Mouse (Mus musculus): ENCODE measurements around the gene Lhpp.
A peak's percentile ranks its signal among the peaks of the same experiment; 100 is the strongest.

The Lhpp gene

DNA sequence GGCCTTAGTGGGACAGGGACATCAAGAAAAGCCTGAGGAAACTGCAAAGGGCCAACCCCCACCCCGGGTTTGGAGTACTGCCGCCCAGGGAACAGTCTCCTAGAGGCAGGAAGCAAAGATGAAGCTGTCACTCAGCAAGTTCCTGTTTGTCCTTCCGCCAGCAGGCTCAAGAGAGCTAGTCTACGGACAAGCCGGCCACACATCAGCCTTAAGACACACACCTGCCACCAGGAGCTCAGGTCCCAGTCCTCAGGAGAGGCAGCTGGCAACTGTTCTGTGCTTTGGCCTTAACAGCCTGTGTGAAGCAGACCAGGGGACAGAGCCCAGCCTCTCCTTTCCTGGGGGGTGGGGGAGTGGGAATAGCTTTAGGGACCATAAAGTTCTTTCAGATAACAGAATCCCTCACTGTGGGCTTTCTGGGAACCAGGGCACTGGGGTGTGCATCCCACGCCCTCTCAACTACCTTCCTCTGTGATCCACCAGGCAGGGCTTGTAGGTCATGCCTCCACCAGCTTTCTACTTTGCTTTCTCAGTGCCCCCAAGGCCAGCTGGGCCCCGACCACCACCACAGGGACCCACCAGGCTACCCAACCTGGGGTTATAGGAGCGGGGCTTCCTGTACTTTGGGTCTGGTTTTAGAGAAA lies 103.2 kb downstream of the Lhpp start:
- no peak for DNase-seq

DNA sequence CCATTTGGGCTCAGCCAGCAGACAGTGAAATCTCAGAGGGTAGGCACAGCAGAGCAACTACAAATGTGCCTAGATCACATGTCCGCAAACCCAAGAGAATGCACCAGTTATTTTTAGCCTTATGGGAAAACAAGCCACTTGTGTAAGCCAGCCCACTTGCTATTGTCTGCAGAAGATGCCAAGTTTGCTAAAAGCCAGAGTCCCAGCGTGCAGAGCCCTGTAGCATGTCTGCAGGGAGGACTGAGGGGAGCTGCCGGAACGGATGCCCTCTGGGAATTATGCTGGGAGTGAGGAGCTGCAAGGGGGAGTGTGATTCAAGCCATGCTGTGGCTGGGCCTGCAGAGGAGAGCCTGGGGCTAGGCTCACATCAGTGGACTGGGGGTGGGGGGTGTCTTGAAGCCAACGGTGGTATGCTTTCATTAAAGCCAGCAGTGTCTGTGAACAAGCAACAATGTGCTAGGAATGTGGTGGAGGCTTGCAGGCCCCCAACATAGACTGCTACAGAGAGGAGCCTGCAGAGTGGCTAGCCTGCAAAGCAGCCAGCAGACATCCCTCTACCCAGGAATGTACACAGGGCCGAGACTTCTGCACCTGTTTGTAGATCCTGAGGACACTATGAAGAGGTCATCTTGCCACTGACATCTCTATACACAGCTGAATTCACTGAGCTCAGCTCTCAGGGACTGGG lies 103.9 kb downstream of the Lhpp start:
- no peak for DNase-seq

DNA sequence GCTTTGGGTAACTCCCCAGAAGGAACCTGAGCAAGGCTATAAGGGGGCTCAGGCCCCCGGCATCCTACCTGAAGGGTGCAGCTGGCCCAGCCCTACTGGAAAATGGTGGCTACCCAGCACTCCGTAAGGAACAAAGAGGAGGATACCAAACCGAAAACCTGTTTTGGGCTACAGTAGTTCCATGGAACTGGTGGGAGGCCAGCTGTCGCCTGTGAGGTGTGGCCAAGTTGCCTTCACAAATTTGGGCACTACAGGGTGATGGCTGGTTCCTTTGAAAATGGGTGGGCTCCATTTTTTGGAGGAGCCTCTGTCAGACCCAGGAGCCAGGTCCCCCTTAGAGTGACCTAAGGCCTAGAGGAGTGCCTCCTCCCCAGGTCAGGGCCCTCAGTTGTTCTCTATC lies 104.8 kb downstream of the Lhpp start:
- DNase-seq = no peak

DNA sequence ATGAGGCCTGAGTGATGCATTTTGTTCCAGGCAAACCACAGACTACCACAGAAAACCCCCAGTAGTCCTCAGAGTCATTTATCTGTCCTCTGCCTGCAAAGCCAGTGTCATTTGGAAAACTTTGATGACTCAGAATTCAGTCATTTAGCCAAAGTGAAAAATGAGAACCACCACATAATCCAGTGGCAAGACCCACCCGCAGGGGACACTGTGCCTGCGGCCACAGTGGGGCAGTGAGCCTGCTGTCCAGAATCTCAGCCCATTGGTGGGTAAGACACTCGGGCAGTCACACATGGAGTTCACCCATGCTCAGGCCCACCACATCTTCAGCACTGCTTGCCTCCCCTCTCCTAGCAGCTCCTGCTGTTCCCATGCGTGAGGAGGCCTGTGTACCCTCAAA lies 109.1 kb downstream of the Lhpp start:
- DNase-seq = no peak

DNA sequence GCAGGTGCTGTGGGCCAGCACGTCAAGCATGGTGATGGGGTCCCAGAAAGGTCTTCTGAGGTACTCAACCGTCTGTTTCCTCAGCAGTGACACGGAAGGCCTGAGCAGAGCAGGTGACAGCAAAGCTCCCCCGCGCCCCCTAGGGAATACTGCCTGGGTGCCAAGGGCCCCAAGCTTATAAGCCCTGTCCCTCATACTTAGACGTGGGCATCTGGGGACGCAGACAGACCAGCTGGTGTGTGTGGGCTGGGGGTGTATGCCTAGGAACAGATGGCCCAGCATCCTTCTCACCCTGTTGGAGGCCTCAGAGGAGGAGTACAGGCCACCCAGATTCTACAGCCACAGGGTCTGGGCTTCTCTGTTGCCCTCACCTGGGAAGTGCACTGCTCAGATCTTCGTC lies 110.1 kb downstream of the Lhpp start:
- no peak for DNase-seq

DNA sequence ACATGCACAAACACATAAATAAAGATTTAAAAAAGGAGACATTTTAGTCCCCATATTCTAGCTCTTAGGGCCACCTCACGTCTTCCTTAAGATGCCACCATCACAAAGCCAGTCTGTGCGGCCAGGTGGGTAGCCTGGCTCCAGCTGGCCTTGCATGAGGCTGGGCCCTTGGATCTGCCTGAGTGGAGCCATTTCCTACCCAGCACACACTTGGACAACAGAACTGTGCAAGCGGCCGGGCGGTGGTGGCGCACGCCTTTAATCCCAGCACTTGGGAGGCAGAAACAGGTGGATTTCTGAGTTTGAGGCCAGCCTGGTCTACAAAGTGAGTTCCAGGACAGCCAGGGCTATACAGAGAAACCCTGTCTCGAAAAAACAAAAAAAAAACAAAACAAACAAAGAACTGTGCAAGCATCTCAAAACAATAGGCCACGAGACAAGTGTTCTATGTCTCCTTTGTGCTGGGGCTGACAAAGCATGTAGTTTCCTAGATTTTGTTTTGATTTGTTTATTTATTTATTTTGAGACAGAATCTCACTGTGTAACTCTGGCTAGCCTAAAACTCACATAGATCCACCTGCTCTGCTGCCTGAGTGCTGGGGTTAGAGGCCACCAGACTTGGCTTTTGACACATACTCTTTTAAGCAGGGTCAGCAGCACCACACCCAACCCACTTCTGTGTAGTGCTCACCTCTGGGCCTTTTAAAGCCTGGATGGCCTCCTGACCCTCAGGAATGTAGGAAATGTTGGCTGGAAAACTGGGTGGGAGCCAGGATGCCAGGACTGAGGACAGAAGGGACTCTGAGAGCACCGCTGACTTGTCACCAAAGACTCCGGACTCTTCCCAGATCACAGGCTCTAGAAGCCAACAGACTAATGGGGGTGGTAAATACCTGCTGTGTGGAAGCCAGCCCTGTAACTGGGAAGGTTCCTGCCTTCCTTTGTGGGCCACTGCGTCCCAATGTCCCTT lies 112.2 kb downstream of the Lhpp start:
- no peak for DNase-seq

DNA sequence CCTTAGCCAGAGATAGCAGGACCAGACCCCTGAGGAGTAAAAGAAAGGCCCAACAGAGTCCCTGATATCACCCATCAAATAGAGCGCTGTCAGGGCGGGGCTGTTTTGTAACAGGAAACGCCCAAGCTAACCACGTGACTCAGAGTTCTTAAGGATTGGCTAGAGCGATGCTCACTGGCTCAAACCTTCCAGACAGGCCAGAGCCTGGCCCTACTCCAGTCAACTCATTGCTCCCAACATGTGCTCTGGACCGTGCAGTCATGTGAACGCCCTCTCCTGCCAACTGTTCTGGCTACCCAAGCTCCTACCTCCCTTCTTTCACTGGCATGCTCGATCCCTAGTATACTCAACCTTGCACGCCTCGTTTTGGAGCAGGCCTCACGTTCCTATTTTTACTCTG lies 113.5 kb downstream of the Lhpp start:
- DNase-seq = no peak

DNA sequence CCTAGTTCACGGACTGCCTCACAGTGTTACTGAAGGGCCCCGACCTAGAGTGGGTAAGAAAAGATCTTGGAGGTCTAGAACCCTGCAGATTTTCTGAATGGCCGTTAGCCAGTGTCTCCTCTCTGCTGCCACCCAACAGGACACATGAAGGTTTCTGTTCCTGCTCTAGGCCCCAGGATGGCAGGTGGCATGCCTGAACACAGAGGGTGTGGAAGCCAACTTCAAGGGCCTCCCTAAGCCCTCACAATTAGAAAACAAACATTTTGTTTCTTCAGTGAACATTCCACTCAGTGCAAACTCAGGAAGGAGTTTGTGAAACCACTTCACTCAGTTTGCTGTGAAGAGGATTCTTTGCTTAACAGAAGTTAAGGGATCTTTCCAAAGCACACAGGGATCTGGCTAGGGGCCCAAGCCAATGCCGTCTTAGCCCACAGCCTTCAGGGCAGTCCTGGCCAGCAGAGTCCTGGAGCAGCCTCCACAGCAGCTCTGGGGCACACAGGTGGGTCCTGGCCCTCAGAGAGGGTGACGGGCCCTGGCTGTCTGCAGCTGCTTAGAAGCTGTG lies 114.1 kb downstream of the Lhpp start:
- no peak for DNase-seq

DNA sequence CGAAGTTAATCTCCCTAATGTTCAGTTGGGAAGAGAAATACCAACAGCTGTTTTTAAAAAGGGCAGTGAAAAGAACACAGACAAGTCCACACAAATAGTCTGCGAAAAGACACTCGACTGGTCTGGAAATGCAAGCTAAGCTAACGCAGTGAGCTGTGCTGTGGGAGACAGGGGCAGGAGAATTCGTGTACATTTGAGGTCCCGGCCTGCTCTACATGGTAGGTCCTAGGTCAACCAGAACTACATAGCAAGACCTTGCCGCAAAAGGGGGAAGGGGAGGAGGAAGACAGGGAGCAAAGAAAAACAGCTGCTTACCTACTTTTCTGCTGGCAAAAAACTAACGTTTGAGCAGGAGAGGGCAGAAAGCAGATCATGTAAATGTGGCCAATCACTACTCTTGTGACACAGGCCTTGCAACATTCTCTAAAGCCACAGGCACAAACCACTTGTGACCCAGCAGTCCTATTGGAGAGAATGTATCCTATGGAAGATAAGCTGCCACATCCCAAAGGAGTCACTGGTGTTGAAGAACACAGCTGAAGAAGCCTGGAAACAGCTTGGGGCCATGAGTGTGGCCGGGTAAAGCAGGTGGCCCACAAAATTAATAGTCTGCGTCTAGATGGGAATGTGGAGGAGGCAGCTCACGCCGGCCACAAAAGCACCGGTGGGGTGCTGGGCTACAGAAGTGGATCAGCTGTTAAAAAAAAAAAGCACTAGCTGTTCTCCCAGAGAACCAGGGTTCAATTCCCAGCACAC lies 115.8 kb downstream of the Lhpp start:
- DNase-seq = no peak

DNA sequence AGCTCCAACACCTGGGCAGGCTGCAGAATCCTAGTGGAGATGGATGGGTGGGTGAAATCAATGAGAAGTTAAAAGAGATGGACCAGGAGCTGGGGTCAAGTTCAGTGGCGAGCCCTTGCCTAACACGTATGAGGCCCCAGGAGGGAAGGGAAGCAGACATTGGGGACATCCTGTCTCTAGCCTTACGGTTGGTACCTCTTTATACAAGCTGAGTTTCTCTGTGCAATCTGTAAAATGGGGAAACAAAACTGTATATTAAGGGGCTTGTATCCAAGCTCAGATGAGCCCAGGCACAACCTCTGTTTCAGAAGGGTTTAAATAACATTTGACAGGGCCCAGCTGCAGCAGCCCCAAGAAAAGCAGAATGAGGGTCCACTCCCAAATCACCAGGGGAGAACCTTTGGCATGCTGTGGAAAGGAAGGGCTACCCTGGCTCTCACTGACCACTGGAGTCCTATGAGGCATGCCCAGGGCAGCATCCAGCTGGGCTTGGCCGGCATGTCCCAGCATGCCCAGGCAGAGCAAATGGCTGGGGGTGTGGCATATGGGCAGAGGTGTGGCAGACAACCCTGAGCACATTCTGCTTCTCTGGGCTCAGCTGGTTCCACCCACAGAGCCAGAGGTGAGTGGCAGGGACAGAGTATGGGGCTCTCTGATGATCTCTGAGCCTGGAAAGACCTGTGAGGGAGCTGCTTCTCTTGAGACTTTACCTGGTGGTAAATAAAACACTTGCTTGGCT lies 118.8 kb downstream of the Lhpp start:
- no peak for DNase-seq

DNA sequence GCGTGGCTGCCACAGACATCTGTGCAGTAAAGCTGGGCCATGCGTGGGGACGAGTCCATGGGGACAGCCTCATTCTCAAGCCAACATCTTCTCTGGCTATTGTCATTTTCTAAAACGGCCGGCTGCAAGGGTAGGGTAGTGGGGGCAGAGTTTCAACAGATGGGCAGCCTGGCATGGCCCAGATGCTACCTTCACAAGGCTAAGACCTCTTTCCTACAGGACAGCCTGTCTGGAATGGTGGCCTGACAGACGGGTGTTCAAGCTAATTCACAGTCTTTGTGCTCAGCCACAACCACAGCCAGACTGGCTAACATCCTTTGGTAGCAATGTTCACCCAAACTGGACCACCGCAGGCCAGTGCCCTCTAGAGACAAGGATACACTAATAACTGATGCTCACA lies 120.1 kb downstream of the Lhpp start:
- DNase-seq = no peak

DNA sequence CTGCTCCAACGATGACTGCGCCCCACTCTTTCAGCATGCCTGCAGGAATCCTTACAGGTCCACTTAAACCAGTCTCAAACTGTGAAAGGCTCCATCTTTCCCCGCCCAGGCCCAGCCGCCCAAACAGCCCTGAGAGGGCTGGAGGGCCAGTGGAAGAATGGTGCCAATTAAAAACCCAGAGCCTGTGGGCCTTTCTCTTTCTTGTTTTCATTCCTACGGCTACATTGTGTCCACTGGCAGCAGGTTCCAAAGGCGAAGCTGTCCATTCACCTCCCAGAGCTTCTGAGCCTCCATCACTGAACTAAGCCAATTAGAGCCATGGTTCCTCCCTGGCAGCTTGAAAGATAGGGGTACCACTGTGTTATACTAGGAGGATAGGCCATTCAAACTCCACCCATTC lies 121.1 kb downstream of the Lhpp start:
- no peak for DNase-seq

DNA sequence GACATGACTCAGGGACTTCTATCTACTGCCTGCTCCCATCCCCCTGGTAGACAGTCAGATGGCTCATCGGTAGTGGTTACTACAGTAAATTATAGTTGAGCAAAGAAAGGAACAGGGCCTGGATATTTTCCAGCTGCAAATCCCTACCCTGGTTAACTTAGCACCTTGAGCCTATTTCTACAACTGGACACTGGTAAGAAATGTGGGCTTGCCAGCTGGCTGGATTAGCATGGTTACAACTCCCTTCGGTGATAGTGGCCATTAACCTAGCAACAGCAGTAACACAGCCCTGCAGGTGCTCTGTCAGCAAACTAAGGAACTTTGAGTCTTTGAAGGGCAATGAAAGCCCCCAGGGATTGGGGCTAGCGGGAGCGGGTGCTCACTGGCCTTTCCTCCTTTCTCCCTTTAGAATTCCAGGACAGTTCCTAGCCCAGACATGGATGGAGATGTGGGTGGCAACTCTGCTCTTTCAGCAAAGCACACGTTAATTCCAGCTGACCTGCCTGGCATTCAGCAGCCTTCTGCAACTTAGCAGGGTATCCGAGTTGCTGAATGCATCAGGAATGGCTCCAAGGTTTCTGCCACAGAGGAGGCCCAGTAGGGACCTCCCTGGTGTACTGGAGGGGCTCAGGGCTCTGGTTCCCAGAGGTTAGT lies 121.8 kb downstream of the Lhpp start:
- DNase-seq = no peak

DNA sequence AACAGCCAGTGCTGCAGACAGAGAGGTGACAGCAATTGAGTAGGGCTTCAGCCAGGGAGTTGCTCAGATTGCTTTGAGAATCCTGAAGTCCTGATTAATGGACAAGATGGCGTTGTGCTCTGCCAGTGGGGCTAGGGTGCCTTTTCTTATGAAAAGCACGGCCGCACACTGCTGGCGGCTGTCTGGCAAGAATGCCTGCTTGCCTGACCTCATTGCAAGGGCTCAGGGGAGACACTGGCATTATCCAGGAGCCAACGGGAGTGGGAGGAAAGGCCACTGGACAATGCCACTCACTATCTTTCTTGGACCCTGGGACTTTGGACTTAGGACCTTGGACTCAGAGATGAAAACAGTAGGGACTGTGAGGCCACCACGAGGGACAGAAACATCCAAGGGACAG lies 123.1 kb downstream of the Lhpp start:
- DNase-seq = no peak

DNA sequence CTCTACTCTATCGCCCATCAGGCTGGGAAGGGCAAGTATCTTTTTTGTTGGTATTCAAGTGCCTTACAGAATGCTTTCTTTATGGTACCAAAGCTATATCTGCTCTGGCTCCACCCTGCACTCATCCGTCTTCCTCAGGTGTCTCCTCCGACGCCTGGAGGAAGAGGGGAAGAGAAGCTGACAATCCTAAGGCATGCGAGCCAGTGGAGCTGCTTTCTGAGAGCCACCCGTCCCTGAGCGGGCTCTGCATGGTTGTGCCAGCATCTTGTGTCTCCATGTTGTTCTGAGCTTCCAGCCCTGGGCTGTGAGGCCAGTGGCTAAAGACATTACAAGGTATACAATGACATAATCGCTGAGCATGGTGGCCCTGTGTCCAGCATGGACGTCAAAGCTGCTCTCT lies 123.8 kb downstream of the Lhpp start:
- DNase-seq = no peak

DNA sequence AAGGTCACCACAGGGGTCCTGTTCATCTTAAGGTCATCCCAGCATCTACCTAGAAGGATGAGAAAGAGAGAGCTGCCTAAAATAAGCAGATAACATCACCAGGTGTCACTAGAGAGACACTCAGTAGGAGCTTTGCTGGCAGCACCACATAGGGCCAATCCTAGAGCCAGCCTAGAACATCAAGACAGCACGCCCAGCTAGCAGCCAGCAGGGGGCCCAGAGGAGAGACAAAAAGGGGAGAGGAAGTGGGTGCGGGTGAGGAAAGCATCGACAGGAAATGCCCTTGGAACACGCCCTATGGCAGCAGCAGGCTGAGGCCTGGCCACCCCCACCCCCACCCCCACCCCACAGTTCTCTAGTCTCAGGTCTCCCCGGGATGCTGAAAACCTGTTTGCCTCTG lies 124.7 kb downstream of the Lhpp start:
- no peak for DNase-seq

DNA sequence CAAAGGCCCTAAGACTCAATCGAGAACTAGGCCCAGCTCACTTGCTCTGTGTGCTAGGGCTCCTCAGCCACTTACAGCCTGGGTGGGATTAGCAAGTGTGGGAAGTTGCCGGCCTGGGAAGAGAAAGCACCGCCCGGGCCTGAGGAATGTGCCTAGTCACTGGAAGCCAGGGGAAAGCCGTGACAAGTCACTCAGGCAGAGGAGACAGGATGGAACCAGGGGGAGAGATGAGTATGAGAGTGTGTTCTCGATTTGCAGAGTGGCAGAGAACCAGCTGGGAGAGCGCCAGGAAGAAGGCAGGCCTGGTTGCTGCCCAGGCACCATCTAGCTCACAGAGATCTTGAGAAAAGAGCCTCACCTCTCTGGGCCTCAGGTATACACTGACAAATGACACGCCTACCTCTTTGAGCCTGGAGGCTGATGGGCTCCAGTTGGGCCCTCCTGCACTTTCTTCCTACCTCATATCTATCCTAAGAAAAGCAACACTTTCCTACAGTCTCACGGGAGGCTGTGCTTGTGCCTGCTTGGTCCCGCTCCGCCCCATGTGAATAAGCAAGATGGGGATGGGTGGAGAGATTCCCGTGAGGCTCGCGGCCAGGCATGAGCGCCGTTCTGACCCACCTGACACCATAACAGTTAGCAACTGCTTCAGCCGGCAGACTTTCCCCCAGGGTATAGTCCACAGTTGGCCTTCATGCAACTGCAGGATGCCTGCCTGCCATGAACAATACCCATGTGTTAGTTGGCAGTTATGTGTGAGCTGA lies 125.8 kb downstream of the Lhpp start:
- peak; percentile 52 for DNase-seq

DNA sequence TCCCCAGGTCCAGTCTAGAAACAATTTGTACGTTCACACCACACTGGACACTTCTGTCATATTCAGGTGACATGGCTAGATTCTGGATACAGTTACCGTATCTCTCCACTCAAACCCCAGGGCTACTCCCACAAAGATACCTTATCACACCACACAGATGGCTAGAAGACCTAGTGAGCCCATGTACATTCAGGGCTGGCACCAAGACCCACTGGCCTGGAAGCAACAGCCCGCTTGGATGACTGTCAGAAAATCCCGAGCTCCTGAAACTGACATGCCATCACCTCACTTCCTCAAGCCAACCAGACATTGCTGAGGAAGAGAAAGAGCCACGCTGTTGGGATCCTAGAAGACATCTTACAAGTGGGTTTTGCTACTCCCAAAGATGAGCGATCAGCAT lies 128.4 kb downstream of the Lhpp start:
- DNase-seq = no peak

DNA sequence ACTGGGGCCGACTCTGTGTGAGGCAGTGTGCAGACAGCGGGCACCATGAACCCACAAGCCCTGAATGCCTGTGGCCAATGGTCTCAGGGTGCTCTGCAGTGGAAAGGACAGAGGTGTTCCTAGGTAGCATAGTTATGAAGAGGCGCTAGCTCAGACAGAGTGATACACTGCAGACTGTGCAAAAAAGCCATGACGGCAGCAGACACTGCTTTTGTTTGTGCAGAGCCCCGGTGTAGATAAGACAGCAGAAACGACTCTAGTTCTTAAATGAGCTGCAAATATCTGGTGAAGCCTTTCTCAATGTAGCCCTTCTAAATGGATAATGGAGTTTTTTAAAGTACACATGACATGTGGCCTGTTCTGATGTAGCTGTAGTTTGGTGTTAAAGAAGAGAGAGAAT lies 129.4 kb downstream of the Lhpp start:
- DNase-seq = no peak

DNA sequence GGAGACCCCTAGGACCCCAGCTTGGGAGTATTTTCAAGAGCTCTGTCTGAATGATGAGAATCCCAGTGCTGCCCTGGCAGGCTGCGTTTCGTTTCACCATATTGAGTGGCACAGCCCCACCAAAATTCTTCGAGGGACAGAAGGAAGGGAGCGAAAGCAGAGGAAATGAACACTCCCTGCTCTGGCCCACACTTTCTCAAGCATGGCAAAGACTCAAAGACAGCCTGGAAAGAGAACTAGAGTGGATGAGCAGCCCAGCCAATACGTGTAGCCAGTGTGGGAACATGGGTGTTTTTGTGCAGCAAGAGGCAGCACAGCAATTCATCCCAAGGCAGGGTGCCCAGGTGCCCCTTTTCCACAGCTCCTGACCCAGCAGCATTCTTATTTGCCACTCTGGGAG lies 132.5 kb downstream of the Lhpp start:
- no peak for DNase-seq

DNA sequence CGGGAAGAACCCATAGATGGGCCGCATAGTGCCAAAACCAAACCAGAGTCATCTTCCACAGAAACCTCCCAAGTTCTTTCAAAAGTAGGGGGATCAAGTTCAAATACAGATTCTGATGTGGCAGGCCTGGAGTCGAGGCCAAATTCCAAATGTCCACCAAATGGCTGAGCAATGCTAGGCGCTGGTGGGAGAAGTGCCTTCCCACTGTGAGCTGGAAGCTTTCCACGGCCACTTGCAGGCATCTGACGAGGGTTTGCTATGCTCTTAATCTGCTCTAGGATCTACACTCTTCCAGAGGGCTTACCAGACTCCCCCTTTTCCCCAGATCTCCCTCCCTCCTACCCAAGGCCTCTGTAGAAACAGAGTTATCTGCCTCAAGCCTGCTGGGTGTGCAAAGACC lies 136.7 kb downstream of the Lhpp start:
- no peak for DNase-seq

All from right cerebral cortex, postnatal 4 days (tissue).